ENCODE assay signal across 8 mouse cellular contexts in genomic region chr4:155200861-155201390, GRCm38 (mm10). TPM values are rescaled to one million over a fixed set of nuclear protein-coding genes. Genes with fewer than 3 reads are reported as not detected.
DNase-seq lines count a peak whose midpoint lies in the region; ATAC-seq lines count a peak whose summit lies in the region.

No protein-coding gene starts in this region.

- 80% methylated on average over 3 of the region's 3 CpGs for WGBS in intestine, embryonic 16.5 days

- no peaks in the 10 kb centered on the region for H3K9me3 ChIP-seq in intestine, embryonic 16.5 days (ENCODE audit: control insufficient read depth, low read length)

- no peaks in the 10 kb centered on the region for H3K27me3 ChIP-seq in intestine, embryonic 16.5 days (replicated peaks; ENCODE audit: control insufficient read depth, insufficient read depth, low read length)

- H3K4me3 ChIP-seq in intestine, embryonic 16.5 days (ENCODE audit: low read length), result no peak overlapping the region

- H3K27ac ChIP-seq in intestine, embryonic 16.5 days (ENCODE audit: low read length), result peak overlapping the region; percentile 16; the same call in 1 of the 2 replicates

- no peak overlapping the region for H3K9ac ChIP-seq in intestine, embryonic 16.5 days (ENCODE audit: low read depth, low read length)

- ATAC-seq in intestine, embryonic 16.5 days, result no peak

- peak; percentile 66 for DNase-seq in layer of hippocampus, adult 9-11 months
- no peak for DNase-seq in layer of hippocampus, adult 9-10 months (ENCODE audit: low spot score)
- peak; percentile 69 for DNase-seq in R1 (ENCODE audit: low read depth, low spot score)
- peak; percentile 95 for DNase-seq in naive thymus-derived CD4-positive, alpha-beta T cell, adult 2 months (ENCODE audit: low read depth)
- no peak for DNase-seq in left cerebral cortex, adult 8-10 months (ENCODE audit: low spot score in 2 of 2)
- DNase-seq in adrenal gland, postnatal 36 days, result no peak
- no peak for DNase-seq in ovary, postnatal 36 days (ENCODE audit: low spot score)

- no peaks in the 10 kb centered on the region for H3K36me3 ChIP-seq in intestine, embryonic 16.5 days (ENCODE audit: control insufficient read depth, insufficient read depth, low read length)

- H3K4me2 ChIP-seq in intestine, embryonic 16.5 days (ENCODE audit: low read depth, low read length), result no peak overlapping the region

- H3K4me1 ChIP-seq in intestine, embryonic 16.5 days (ENCODE audit: control insufficient read depth, insufficient read depth, low read length), result peaks cover 75% of the 10 kb centered on the region

RNA-seq across cellular contexts. Expression of gene Ski, which starts 21.5 kb away (rescaled TPM):
- 11.4 and 11.7 TPM in 2 replicates for polyA plus RNA-seq in intestine, embryonic 16.5 days (2015; fragmentation: Nextera tagmentation; extraction: Ambion mirVana)
- total RNA-seq in left cerebral cortex, adult 8-10 months (2022), result 100 to 1,000 TPM; 118 to 126 (median 121) TPM
- total RNA-seq in adrenal gland, postnatal 36 days (2021), result 10 to 100 TPM; 55.5 to 88.7 TPM

RNA-seq across cellular contexts. Expression of gene Faap20, which starts 48.7 kb away (rescaled TPM):
- polyA plus RNA-seq in intestine, embryonic 16.5 days (2015; fragmentation: Nextera tagmentation; extraction: Ambion mirVana), result 60.3 and 70.4 TPM in 2 replicates
- total RNA-seq in left cerebral cortex, adult 8-10 months (2022), result 10 to 100 TPM; 32.7 to 37.6 (median 34.4) TPM
- 10 to 100 TPM; 49.6 to 51.8 TPM for total RNA-seq in adrenal gland, postnatal 36 days (2021)

Comparison
In these comparisons a context has a peak if more than half of its experiments do, and no peak if none do; other contexts are left out.
1. DNase-seq: peak in layer of hippocampus, adult 9-11 months (single experiment), R1 (single experiment) and naive thymus-derived CD4-positive, alpha-beta T cell, adult 2 months (single experiment); none in layer of hippocampus, adult 9-10 months (single experiment), left cerebral cortex, adult 8-10 months (0 of 2), adrenal gland, postnatal 36 days (0 of 2) and ovary, postnatal 36 days (single experiment).